Mouse (Mus musculus): ENCODE results near the gene Stt3b. TPM values are rescaled to one million over a fixed set of nuclear protein-coding genes. Genes with fewer than 3 reads are reported as not detected.

Stt3b gene
- 10 to 100 TPM; 73.3 to 82.4 (median 75.2) TPM for total RNA-seq (2022)

- peak; percentile 96 to 99 for DNase-seq (ENCODE audit: low spot score in 2 of 2)
These were observed at the start of gene Stt3b for GRCm38 (mm10) chr9:115310346-115311222. TSS of gene Stt3b (minus strand) at chr9:115310421.

- DNase-seq (ENCODE audit: low spot score in 2 of 2) = no peak
These were observed 48.2 kb upstream of the Stt3b start for GRCm38 (mm10) chr9:115358421-115358820.

GRCm38 (mm10) chr9:115357996-115358395 lies 47.8 kb upstream of the Stt3b start:
- DNase-seq (ENCODE audit: low spot score in 2 of 2) = no peak

GRCm38 (mm10) chr9:115356731-115357458 lies 46.7 kb upstream of the Stt3b start:
- DNase-seq (ENCODE audit: low spot score in 2 of 2) = no peak

- DNase-seq (ENCODE audit: low spot score in 2 of 2) = no peak
These were observed 45.8 kb upstream of the Stt3b start for GRCm38 (mm10) chr9:115355972-115356371.

GRCm38 (mm10) chr9:115349741-115350512 lies 39.7 kb upstream of the Stt3b start:
- DNase-seq (ENCODE audit: low spot score in 2 of 2) = no peak

GRCm38 (mm10) chr9:115349106-115349505 lies 38.9 kb upstream of the Stt3b start:
- no peak for DNase-seq (ENCODE audit: low spot score in 2 of 2)

- no peak for DNase-seq (ENCODE audit: low spot score in 2 of 2)
These were observed 34.7 kb upstream of the Stt3b start for GRCm38 (mm10) chr9:115344930-115345329.

- DNase-seq (ENCODE audit: low spot score in 2 of 2) = no peak
These were observed 31.4 kb upstream of the Stt3b start for GRCm38 (mm10) chr9:115341576-115341975.

GRCm38 (mm10) chr9:115340212-115340815 lies 30.1 kb upstream of the Stt3b start:
- DNase-seq (ENCODE audit: low spot score in 2 of 2) = no peak

GRCm38 (mm10) chr9:115338816-115339215 lies 28.6 kb upstream of the Stt3b start:
- DNase-seq (ENCODE audit: low spot score in 2 of 2) = peak; percentile 10 to 77

- DNase-seq (ENCODE audit: low spot score in 2 of 2) = no peak
These were observed 22.8 kb upstream of the Stt3b start for GRCm38 (mm10) chr9:115333016-115333415.

- DNase-seq (ENCODE audit: low spot score in 2 of 2) = no peak
These were observed 22.1 kb upstream of the Stt3b start for GRCm38 (mm10) chr9:115332339-115332738.

GRCm38 (mm10) chr9:115330861-115331476 lies 20.7 kb upstream of the Stt3b start:
- DNase-seq (ENCODE audit: low spot score in 2 of 2) = no peak

- no peak for DNase-seq (ENCODE audit: low spot score in 2 of 2)
These were observed 16.3 kb upstream of the Stt3b start for GRCm38 (mm10) chr9:115326533-115326890.

GRCm38 (mm10) chr9:115325831-115326532 lies 15.8 kb upstream of the Stt3b start:
- no peak for DNase-seq (ENCODE audit: low spot score in 2 of 2)

- DNase-seq (ENCODE audit: low spot score in 2 of 2) = no peak
These were observed 13.4 kb upstream of the Stt3b start for GRCm38 (mm10) chr9:115323572-115323971.

GRCm38 (mm10) chr9:115322385-115322784 lies 12.2 kb upstream of the Stt3b start:
- DNase-seq (ENCODE audit: low spot score in 2 of 2) = no peak

- DNase-seq (ENCODE audit: low spot score in 2 of 2) = no peak
These were observed 10.8 kb upstream of the Stt3b start for GRCm38 (mm10) chr9:115321052-115321451.

GRCm38 (mm10) chr9:115320156-115320555 lies 9.9 kb upstream of the Stt3b start:
- DNase-seq (ENCODE audit: low spot score in 2 of 2) = no peak
